Mouse (Mus musculus): ENCODE measurements around the gene Cib3.
A peak's percentile ranks its signal among the peaks of the same experiment; 100 is the strongest.

- TF ChIP-seq CTCF (IDR thresholded peaks at IDR 0.05; ENCODE audit: borderline replicate concordance, extremely low read depth, insufficient read depth, insufficient read length) (peak; percentile 75; the same call in 1 of the 2 replicates), POLR2A (IDR thresholded peaks at IDR 0.05; ENCODE audit: borderline replicate concordance, extremely low read depth, insufficient read depth, insufficient read length, poor library complexity, severe bottlenecking) (peak; percentile 36; the same call in 1 of the 2 replicates)
Observed at GRCm38 (mm10) chr8:72239499-72240402, 27.1 kb upstream of the Cib3 start, which contains the start of gene Ap1m1.
